Mouse (Mus musculus): ENCODE measurements around the gene Prmt3.

DNA sequence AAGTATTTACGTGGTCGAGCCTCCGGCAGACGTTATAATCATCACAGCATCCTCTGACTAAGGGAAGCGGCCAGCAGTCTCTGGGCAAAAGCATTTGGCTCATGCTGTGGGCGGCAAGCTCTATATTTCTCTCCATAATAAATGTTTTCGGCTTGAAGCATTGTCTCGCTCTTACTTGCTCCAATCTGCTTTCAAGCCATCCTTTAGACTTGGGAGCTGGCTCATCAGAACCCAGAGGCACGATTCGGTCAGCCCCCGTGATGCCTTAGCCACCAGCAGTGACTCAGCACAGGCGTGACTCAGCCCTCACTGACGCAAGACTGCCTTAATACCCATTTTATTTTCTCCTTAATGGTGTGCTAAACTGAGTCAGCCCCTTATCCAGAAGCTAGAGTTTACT is 15.5 kb upstream of the Prmt3 start:
- TF ChIP-seq GATA1 (IDR thresholded peaks at IDR 0.05; ENCODE audit: borderline replicate concordance, low read length) (no peak), FLI1 (IDR thresholded peaks at IDR 0.05; ENCODE audit: low read length) (no peak)
